Mouse (Mus musculus) fat pad, adult 2 months (tissue): ENCODE measurements around the gene Edil3.
"Not testable (repeated sequence)": the region's sequence is repeated elsewhere in the genome, so short reads cannot be mapped to it uniquely, and the experiment has no call there.

Source experiments
- DNase-seq: peaks from one replicate; pipeline ENCODE4 v3.0.0-alpha.2; 2011; ENCODE audit warnings: low read depth, low spot score; ENCODE audit errors: extremely low read depth

Gene Edil3

GRCm38 (mm10) chr13:88938564-88938963 is 117.3 kb downstream of the Edil3 start:
- no peak for DNase-seq

GRCm38 (mm10) chr13:88972355-88972754 is 151.1 kb downstream of the Edil3 start:
- DNase-seq, result no peak

GRCm38 (mm10) chr13:89007696-89008427 is 186.6 kb downstream of the Edil3 start:
- DNase-seq, result no peak

GRCm38 (mm10) chr13:89012500-89012899 is 191.2 kb downstream of the Edil3 start:
- DNase-seq, result no peak

- no peak for DNase-seq
These were observed 208.7 kb downstream of the Edil3 start for GRCm38 (mm10) chr13:89029817-89030539.

GRCm38 (mm10) chr13:89035711-89036110 is 214.4 kb downstream of the Edil3 start:
- DNase-seq, result no peak

GRCm38 (mm10) chr13:89041495-89041894 is 220.2 kb downstream of the Edil3 start:
- DNase-seq, result no peak

- DNase-seq, result not testable (repeated sequence)
These were observed 248.9 kb downstream of the Edil3 start for GRCm38 (mm10) chr13:89070132-89070531.

GRCm38 (mm10) chr13:89076212-89076611 is 254.9 kb downstream of the Edil3 start:
- DNase-seq, result no peak

GRCm38 (mm10) chr13:89105889-89106288 is 284.6 kb downstream of the Edil3 start:
- DNase-seq, result no peak

- DNase-seq, result no peak
These were observed 296.3 kb downstream of the Edil3 start for GRCm38 (mm10) chr13:89117551-89117950.

GRCm38 (mm10) chr13:89119809-89120208 is 298.5 kb downstream of the Edil3 start:
- no peak for DNase-seq

- DNase-seq, result no peak
These were observed 301.4 kb downstream of the Edil3 start for GRCm38 (mm10) chr13:89122511-89123253.

- DNase-seq, result no peak
These were observed 302.1 kb downstream of the Edil3 start for GRCm38 (mm10) chr13:89123396-89123795.

GRCm38 (mm10) chr13:89146056-89146547 is 324.8 kb downstream of the Edil3 start:
- DNase-seq, result no peak

GRCm38 (mm10) chr13:89151878-89152277 is 330.6 kb downstream of the Edil3 start:
- DNase-seq, result no peak

- DNase-seq, result no peak
These were observed 346.7 kb downstream of the Edil3 start for GRCm38 (mm10) chr13:89167960-89168359.

- DNase-seq, result no peak
These were observed 348.8 kb downstream of the Edil3 start for GRCm38 (mm10) chr13:89170040-89170439.

GRCm38 (mm10) chr13:89175154-89175553 is 353.9 kb downstream of the Edil3 start:
- DNase-seq, result no peak

- no peak for DNase-seq
These were observed 367.8 kb downstream of the Edil3 start for GRCm38 (mm10) chr13:89189051-89189450.

- no peak for DNase-seq
These were observed 375.7 kb downstream of the Edil3 start for GRCm38 (mm10) chr13:89197019-89197418.
